9 mouse cellular contexts compared by ENCODE assay signal in the genomic region with DNA sequence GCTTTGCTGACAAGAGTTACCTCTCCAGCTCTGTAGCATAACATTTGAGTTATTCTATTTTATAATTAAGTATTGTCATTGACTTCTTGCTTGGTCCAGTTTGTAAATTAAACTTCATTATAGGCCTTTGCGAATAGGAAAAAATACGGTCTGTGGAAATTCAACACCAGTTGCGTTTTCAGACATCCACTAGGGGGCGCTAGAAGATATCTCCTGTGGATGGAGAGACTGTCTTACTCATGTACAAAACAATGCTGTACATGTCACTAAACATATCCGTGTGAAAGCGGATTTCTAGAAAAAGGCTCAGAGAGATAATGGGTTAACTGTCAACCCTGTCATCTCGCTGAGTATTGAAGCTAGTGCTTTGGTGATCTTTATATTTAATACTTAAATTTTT. TPM values are rescaled to one million over a fixed set of nuclear protein-coding genes. Genes with fewer than 3 reads are reported as not detected.
DNase-seq lines count a peak whose midpoint lies in the region; ATAC-seq and TF ChIP-seq lines count a peak whose summit lies in the region.
"Had no signal": no experiment of that assay in that cellular context is flagged by ENCODE, and none has a peak within 500 bp of the region (broad histone marks: within the 10 kb centered on the region; RNA-seq: fewer than 3 reads in every experiment).

No protein-coding gene starts in this region.

- TF ChIP-seq RAD21 in MEL (IDR thresholded peaks at IDR 0.05; ENCODE audit: low read depth, low read length), result peak; percentile 79

- peak; percentile 63 to 96 (median 80) for TF ChIP-seq CTCF in MEL (IDR thresholded peaks at IDR 0.05 in 2 of 3, conservative IDR thresholded peaks at IDR 0.05 in 1 of 3; ENCODE audit: control insufficient read depth in 1 of 3, insufficient read depth in 1 of 3, low read depth in 2 of 3, low read length in 3 of 3, poor library complexity in 1 of 3, severe bottlenecking in 1 of 3)

- 42% methylated on average over 7 of the region's 7 CpGs for WGBS in embryonic facial prominence, embryonic 11.5 days

- TF ChIP-seq POLR2A in MEL (IDR thresholded peaks at IDR 0.05; ENCODE audit: control insufficient read depth in 1 of 2, insufficient read depth in 1 of 2, low read depth in 1 of 2, low read length in 2 of 2, poor library complexity in 1 of 2), result no peak

- no peaks in the 10 kb centered on the region for H3K4me1 ChIP-seq in MEL (ENCODE audit: control insufficient read depth in 1 of 2, insufficient read depth in 2 of 2, low read length in 2 of 2)
- H3K4me1 ChIP-seq in embryonic facial prominence, embryonic 11.5 days (ENCODE audit: control insufficient read depth, insufficient read depth, low read length), result no peaks in the 10 kb centered on the region
- H3K4me1 ChIP-seq: limb, embryonic 12.5 days had no signal

- H3K79me2 ChIP-seq in MEL (ENCODE audit: control insufficient read depth, insufficient read depth, low read length, poor library complexity), result no peaks in the 10 kb centered on the region

- H3K4me3 ChIP-seq in MEL (ENCODE audit: control insufficient read depth in 1 of 2, insufficient read depth in 1 of 2, low read depth in 2 of 2, low read length in 2 of 2), result no peak overlapping the region
- no peak overlapping the region for H3K4me3 ChIP-seq in embryonic facial prominence, embryonic 11.5 days (ENCODE audit: low read depth, low read length)
- H3K4me3 ChIP-seq: limb, embryonic 12.5 days had no signal

- H3K9me3 ChIP-seq in MEL (replicated peaks; ENCODE audit: insufficient read depth, low read length), result no peaks in the 10 kb centered on the region
- H3K9me3 ChIP-seq in embryonic facial prominence, embryonic 11.5 days (replicated peaks; ENCODE audit: control insufficient read depth, low read length), result no peaks in the 10 kb centered on the region

- peak; percentile 34 to 87 for DNase-seq in adrenal gland, adult (ENCODE audit: inconsistent age in 2 of 2, low spot score in 1 of 2)
- DNase-seq in adrenal gland, adult 8-10 months, result no peak
- peak; percentile 60 for DNase-seq in kidney, adult 9 months
- DNase-seq in kidney, adult 11 months, result no peak
- peak; percentile 87 for DNase-seq in MEL (ENCODE audit: low read depth, low spot score)
- peak; percentile 80 for DNase-seq in embryonic facial prominence, embryonic 11.5 days (ENCODE audit: low spot score)
- DNase-seq in lung, postnatal 36 days, result peak; percentile 77
- DNase-seq in Muller cell, postnatal 12 days (ENCODE audit: inconsistent ontology term), result no peak

- no peak overlapping the region for H3K9ac ChIP-seq in MEL (ENCODE audit: control insufficient read depth, low read depth, low read length, poor library complexity, severe bottlenecking)
- no peak overlapping the region for H3K9ac ChIP-seq in embryonic facial prominence, embryonic 11.5 days (replicated peaks; ENCODE audit: low read length)
- H3K9ac ChIP-seq: limb, embryonic 12.5 days had no signal

- no peak for TF ChIP-seq EP300 in MEL (IDR thresholded peaks at IDR 0.05; ENCODE audit: low read depth in 1 of 2, low read length in 2 of 2)

- no peaks in the 10 kb centered on the region for H3K27me3 ChIP-seq in MEL (ENCODE audit: control insufficient read depth in 1 of 2, insufficient read depth in 2 of 2, low read length in 2 of 2)
- no peaks in the 10 kb centered on the region for H3K27me3 ChIP-seq in embryonic facial prominence, embryonic 11.5 days (ENCODE audit: control insufficient read depth, insufficient read depth, low read length)
- H3K27me3 ChIP-seq: limb, embryonic 12.5 days had no signal

- H3K27ac ChIP-seq in MEL (ENCODE audit: control insufficient read depth, low read depth, low read length), result no peak overlapping the region
- no peak overlapping the region for H3K27ac ChIP-seq in embryonic facial prominence, embryonic 11.5 days (replicated peaks; ENCODE audit: low read depth, low read length)
- H3K27ac ChIP-seq: limb, embryonic 12.5 days had no signal

- no peak for ATAC-seq in embryonic facial prominence, embryonic 11.5 days (replicated peaks; ENCODE audit: insufficient number of reproducible peaks, low FRiP score, low TSS enrichment, low read depth)

- H3K36me3 ChIP-seq in MEL (ENCODE audit: control insufficient read depth in 1 of 2, insufficient read depth in 2 of 2, low read length in 2 of 2), result no peaks in the 10 kb centered on the region
- H3K36me3 ChIP-seq in embryonic facial prominence, embryonic 11.5 days (replicated peaks; ENCODE audit: control insufficient read depth, insufficient read depth, low read depth, low read length), result no peaks in the 10 kb centered on the region
- H3K36me3 ChIP-seq: limb, embryonic 12.5 days had no signal

- H3K4me2 ChIP-seq in embryonic facial prominence, embryonic 11.5 days (ENCODE audit: low read depth, low read length), result no peak overlapping the region
- H3K4me2 ChIP-seq: limb, embryonic 12.5 days had no signal

TF ChIP-seq in MEL, 35 proteins besides CTCF, POLR2A, EP300 and RAD21:
- TF ChIP-seq TBP (IDR thresholded peaks at IDR 0.05; ENCODE audit: low read depth, low read length) (no peak), SIN3A (IDR thresholded peaks at IDR 0.05; ENCODE audit: low read length) (peak; percentile 47; the same call in 1 of the 2 replicates), SMC3 (IDR thresholded peaks at IDR 0.05; ENCODE audit: low read depth, low read length) (peak; percentile 71), ZC3H11A (IDR thresholded peaks at IDR 0.05; ENCODE audit: low read depth, low read length) (peak; percentile 63; the same call in 1 of the 2 replicates), ELF1 (IDR thresholded peaks at IDR 0.05; ENCODE audit: low read depth, low read length) (no peak)

RNA-seq across cellular contexts. Expression of a gene that starts 11.0 kb away (rescaled TPM):
- total RNA-seq in adrenal gland, adult 8-10 months (2022), result not detected
- total RNA-seq in MEL (2012; rRNA removed), result not detected in 2 replicates
- not detected for polyA plus RNA-seq in MEL (2012; ENCODE audit: insufficient read depth in 1 of 2, insufficient read length in 2 of 2, low read depth in 1 of 2, low replicate concordance in 2 of 2, missing spikeins in 1 of 2)
- polyA plus RNA-seq in embryonic facial prominence, embryonic 11.5 days (2014; fragmentation: Nextera tagmentation; extraction: Ambion mirVana), result not detected in 2 replicates

RNA-seq across cellular contexts. Expression of a gene that starts 18.0 kb away (rescaled TPM):
- 10 to 100 TPM; 10.7 to 17.0 (median 14.3) TPM for total RNA-seq in adrenal gland, adult 8-10 months (2022)
- 4.7 and 5.2 TPM in 2 replicates for total RNA-seq in MEL (2012; rRNA removed)
- 1 to 10 TPM in 1 of 2 experiments, not detected in 1; 6.4 TPM for polyA plus RNA-seq in MEL (2012; ENCODE audit: insufficient read depth in 1 of 2, insufficient read length in 2 of 2, low read depth in 1 of 2, low replicate concordance in 2 of 2, missing spikeins in 1 of 2)
- 3.3 and 3.7 TPM in 2 replicates for polyA plus RNA-seq in embryonic facial prominence, embryonic 11.5 days (2014; fragmentation: Nextera tagmentation; extraction: Ambion mirVana)

Comparison
In these comparisons a context has a peak if more than half of its experiments do, and no peak if none do; other contexts are left out.
1. DNase-seq: peak in adrenal gland, adult (2 of 2), kidney, adult 9 months (single experiment), MEL (single experiment), embryonic facial prominence, embryonic 11.5 days (single experiment) and lung, postnatal 36 days (single experiment); none in adrenal gland, adult 8-10 months (single experiment), kidney, adult 11 months (single experiment) and Muller cell, postnatal 12 days (single experiment).